Mouse (Mus musculus) small intestine, adult 2 months (tissue): Measurements from ENCODE around the gene Cnmd.

Experiments
- CTCF ChIP-seq: fragments of 200-500 bp; IDR thresholded peaks from 2 replicates; pipeline ENCODE4 v1.5.1; 2012; ENCODE audit warnings: low read depth, mild to moderate bottlenecking, control low read depth, inconsistent platforms, low read length, moderate library complexity, mixed read lengths; ENCODE audit not compliant: insufficient replicate concordance, insufficient read length; ENCODE audit errors: extremely low read depth
- POLR2A ChIP-seq: fragments of 200-500 bp; IDR thresholded peaks from 2 replicates; pipeline ENCODE4 v1.6.1; 2012; ENCODE audit warnings: low read depth, mild to moderate bottlenecking, control low read depth, inconsistent platforms, low read length, moderate library complexity

GRCm38 (mm10) chr14:79594069-79594468 is 67.9 kb downstream of the Cnmd start:
- no peak for TF ChIP-seq CTCF
- TF ChIP-seq POLR2A, result no peak
